ENCODE assay signal across 8 mouse cellular contexts in genomic region chr7:118115533-118115876, GRCm38 (mm10). TPM values are rescaled to one million over a fixed set of nuclear protein-coding genes. Genes with fewer than 3 reads are reported as not detected.
A peak's percentile ranks its signal among the peaks of the same experiment; 100 is the strongest.
DNase-seq lines count a peak whose midpoint lies in the region; ATAC-seq and TF ChIP-seq lines count a peak whose summit lies in the region.

No protein-coding gene starts in this region.

- H3K27ac ChIP-seq in thymus, adult 2 months (ENCODE audit: control insufficient read depth, insufficient read depth, low read length), result peak overlapping the region; percentile 52
- H3K27ac ChIP-seq in liver, embryonic 14.5 days, result peak overlapping the region; percentile 56

- TF ChIP-seq EP300 in liver, embryonic 14.5 days (IDR thresholded peaks at IDR 0.05; ENCODE audit: low read depth), result no peak

- H3K4me3 ChIP-seq in thymus, adult 2 months (ENCODE audit: control insufficient read depth, insufficient read depth, low read length), result peak overlapping the region; percentile 81
- peak overlapping the region; percentile 99 to 100 for H3K4me3 ChIP-seq in liver, embryonic 14.5 days (ENCODE audit: insufficient read depth in 1 of 2, low read depth in 2 of 2, low read length in 2 of 2)

- peaks cover 25% of the 10 kb centered on the region for H3K4me1 ChIP-seq in thymus, adult 2 months (replicated peaks; ENCODE audit: control insufficient read depth, insufficient read depth, low read length)
- peaks cover 17 to 35% of the 10 kb centered on the region in 2 experiments for H3K4me1 ChIP-seq in liver, embryonic 14.5 days (replicated peaks; ENCODE audit: control insufficient read depth in 2 of 2, insufficient read depth in 2 of 2, low read length in 1 of 2)

- peak; percentile 33 for DNase-seq in embryo, embryonic 10 days (ENCODE audit: low spot score)
- DNase-seq in embryo, embryonic 10.5 days (ENCODE audit: low spot score), result no peak
- no peak for DNase-seq in thymus, adult 2 months
- no peak for DNase-seq in thymus, adult 18-20 months
- peak in 1 of 3 experiments; percentile 31 for DNase-seq in liver, embryonic 14.5 days (ENCODE audit: low read depth in 3 of 3, low spot score in 3 of 3)
- DNase-seq in retina, embryonic 14.5 days (ENCODE audit: low spot score), result no peak
- DNase-seq in frontal cortex, postnatal 36 days (ENCODE audit: low spot score in 2 of 2), result no peak
- DNase-seq in gastrocnemius, postnatal 25 days, result no peak

- H3K36me3 ChIP-seq in thymus, adult 2 months (ENCODE audit: control insufficient read depth, insufficient read depth, low read length), result peaks cover 60% of the 10 kb centered on the region
- peaks cover 68% of the 10 kb centered on the region for H3K36me3 ChIP-seq in liver, embryonic 14.5 days (replicated peaks; ENCODE audit: control insufficient read depth, insufficient read depth, low read depth)

- H3K4me2 ChIP-seq in liver, embryonic 14.5 days (ENCODE audit: low read depth), result peak overlapping the region; percentile 81

- TF ChIP-seq CTCF in thymus, adult 2 months (IDR thresholded peaks at IDR 0.05; ENCODE audit: borderline replicate concordance, control insufficient read depth, extremely low read depth, insufficient read depth, low read length, poor library complexity), result no peak
- TF ChIP-seq CTCF in liver, embryonic 14.5 days (IDR thresholded peaks at IDR 0.05; ENCODE audit: low read depth), result no peak

- 1% methylated on average over 20 of the region's 20 CpGs for WGBS in thymus, adult 2 months
- under 1% methylated on average over 20 of the region's 20 CpGs for WGBS in liver, embryonic 14.5 days (ENCODE audit: insufficient replicate concordance)

- H3K27me3 ChIP-seq in thymus, adult 2 months (ENCODE audit: control insufficient read depth, insufficient read depth, low read length), result no peaks in the 10 kb centered on the region
- no peaks in the 10 kb centered on the region for H3K27me3 ChIP-seq in liver, embryonic 14.5 days (ENCODE audit: control insufficient read depth, insufficient read depth, low read length)

- ATAC-seq in liver, embryonic 14.5 days (ENCODE audit: insufficient read depth), result peak; percentile 51

- TF ChIP-seq POLR2A in thymus, adult 2 months (IDR thresholded peaks at IDR 0.05; ENCODE audit: control insufficient read depth, extremely low read depth, insufficient read depth, low read length, poor library complexity), result no peak

- no peaks in the 10 kb centered on the region for H3K9me3 ChIP-seq in liver, embryonic 14.5 days (ENCODE audit: control insufficient read depth, low read length)

- peak overlapping the region; percentile 98 for H3K9ac ChIP-seq in liver, embryonic 14.5 days (replicated peaks)

RNA-seq across cellular contexts. Expression of gene Rps15a, which starts 0.5 kb away (rescaled TPM):
- polyA plus RNA-seq in thymus, adult 2 months (2012; rRNA removed), result 1,244 and 1,382 TPM in 2 replicates
- polyA plus RNA-seq in liver, embryonic 14.5 days (2012; rRNA removed), result 496 and 1,501 TPM in 2 replicates
- 630 and 672 TPM in 2 replicates for polyA plus RNA-seq in liver, embryonic 14.5 days (2014; fragmentation: Nextera tagmentation; extraction: Ambion mirVana)
- total RNA-seq in gastrocnemius, postnatal 25 days (2021), result 100 to 1,000 TPM; 401 to 432 TPM

RNA-seq across cellular contexts. Expression of gene Arl6ip1, which starts 14.0 kb away (rescaled TPM):
- 216 and 232 TPM in 2 replicates for polyA plus RNA-seq in thymus, adult 2 months (2012; rRNA removed)
- 109 and 184 TPM in 2 replicates for polyA plus RNA-seq in liver, embryonic 14.5 days (2012; rRNA removed)
- polyA plus RNA-seq in liver, embryonic 14.5 days (2014; fragmentation: Nextera tagmentation; extraction: Ambion mirVana), result 224 and 231 TPM in 2 replicates
- total RNA-seq in gastrocnemius, postnatal 25 days (2021), result 10 to 100 TPM in 1 of 2 experiments, 1 to 10 TPM in 1; 7.8 to 12.2 TPM
